Mouse (Mus musculus) gastrocnemius, postnatal 10 days (tissue): ENCODE data around the gene Aox2. TPM values are rescaled to one million over a fixed set of nuclear protein-coding genes. Genes with fewer than 3 reads are reported as not detected.

Experiments
- DNase-seq: peaks from one replicate; pipeline ENCODE4 v3.0.0; 2021; ENCODE audit warnings: mixed read lengths
- long read RNA-seq, 2 experiments: library from polyadenylated mRNA; stranded (forward); transcript quantifications; one replicate each; pipeline ENCODE4 v2.0.0; 2021
- total RNA-seq, 2 experiments: library from RNA; stranded (reverse); gene quantifications; 2 replicates each; pipeline ENCODE4 v1.2.3; 2021

Gene Aox2
- under 1 TPM; 0.20 to 0.26 TPM for total RNA-seq
- long read RNA-seq, experiment 1: 0 reads
- long read RNA-seq, experiment 2: 0 reads

GRCm38 (mm10) chr1:58278026-58278425, at the start of gene Aox2:
Gene Aox2, plus strand, starts transcription at chr1:58278326.
- no peak for DNase-seq

DNA sequence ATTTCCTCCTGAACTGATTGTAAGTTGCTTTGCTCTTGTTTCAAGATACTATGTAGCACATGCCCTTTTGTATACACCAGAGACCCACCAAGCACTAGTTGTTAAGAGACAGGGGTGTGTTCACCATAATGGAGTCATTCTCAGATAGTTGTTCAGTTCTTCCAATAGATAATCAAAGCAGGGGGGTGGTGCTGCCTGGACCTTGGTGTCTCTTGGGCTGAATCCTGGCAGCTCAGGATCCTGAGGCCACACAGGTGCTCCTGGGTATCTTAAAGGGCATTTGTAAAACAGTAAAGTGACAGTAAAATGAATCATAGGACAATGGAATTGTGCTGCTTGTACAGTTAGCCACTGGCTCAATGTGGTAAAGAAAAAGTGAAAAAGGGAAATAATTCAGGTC, 49.2 kb upstream of the Aox2 start:
- no peak for DNase-seq

- DNase-seq: no peak
These were observed 48.4 kb upstream of the Aox2 start for GRCm38 (mm10) chr1:58229774-58230173.

DNA sequence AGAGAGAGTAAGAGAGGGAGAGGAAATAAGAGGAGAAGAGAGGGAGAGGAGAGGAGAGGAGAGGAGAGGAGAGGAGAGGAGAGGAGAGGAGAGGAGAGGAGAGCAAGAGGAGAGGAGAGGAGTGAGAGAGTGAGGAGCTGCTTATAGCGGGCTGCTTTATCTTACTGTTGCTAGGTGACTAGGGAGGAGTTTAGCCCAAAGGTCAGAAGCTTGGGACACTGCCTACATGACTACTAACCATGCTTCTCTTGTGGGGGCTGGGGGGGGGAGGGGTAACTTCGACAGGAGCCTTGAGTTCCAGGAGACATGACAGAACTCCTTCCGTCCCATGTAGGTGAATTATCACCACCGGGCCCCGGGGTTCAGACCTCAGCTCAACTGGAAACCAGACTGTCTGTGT, 47.6 kb upstream of the Aox2 start:
- DNase-seq: no peak

- no peak for DNase-seq
These were observed 42.7 kb upstream of the Aox2 start for GRCm38 (mm10) chr1:58235405-58235804.

DNA sequence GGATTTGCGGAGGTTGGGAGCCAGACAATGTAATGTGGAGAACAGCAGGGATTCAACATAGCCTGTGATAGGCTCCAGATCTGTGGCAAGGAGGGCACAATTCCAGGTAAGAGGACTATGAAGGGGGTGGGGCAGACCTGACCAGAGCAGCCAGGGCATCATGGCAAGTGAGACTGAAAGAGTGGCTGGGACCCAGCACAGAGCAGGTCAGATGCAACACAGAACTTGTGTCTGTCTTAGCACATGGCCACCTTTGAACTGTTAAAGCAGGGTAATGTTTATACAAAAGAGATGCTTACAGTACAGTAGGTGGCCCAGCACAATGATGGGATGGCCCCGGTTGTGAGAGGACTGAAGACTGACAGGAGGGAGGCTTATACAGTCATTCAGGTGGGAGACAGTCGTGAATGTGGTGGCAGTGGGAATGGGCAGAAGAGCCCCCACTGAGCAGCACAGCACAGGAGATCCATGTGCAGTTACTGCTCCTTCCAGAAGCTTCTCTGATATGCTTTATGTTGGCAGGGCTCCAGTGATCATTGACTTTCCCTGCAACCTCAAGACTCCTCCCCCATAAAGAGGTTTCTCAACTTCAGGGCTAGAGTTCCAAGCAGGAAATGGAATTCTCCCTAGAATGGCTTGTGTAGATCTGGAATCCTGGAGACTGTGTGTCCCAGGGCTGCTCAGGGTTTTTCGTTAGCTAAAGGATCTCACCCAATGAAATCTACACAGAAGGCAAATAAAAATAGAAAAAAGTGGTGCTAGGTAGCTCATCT, 40.4 kb upstream of the Aox2 start:
- no peak for DNase-seq

- DNase-seq: no peak
These were observed 39.7 kb upstream of the Aox2 start for GRCm38 (mm10) chr1:58238440-58238839.

DNA sequence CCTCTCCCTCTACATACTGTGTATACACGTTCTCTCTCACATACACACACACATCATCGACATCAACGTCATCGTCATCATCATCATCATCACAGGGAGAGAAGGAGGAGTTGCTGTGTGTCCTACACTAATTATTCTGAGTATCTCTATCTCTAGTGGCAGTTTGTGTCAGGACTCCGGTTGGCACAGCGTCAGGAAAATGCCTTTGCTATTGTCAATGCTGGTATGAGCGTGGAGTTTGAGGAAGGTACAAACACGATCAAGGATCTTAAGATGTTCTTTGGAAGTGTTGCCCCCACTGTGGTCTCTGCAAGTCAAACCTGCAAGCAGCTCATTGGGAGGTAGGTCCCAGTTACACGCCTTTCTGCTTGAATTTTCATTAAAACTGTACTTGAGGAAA, 39.2 kb upstream of the Aox2 start:
- no peak for DNase-seq

- DNase-seq: peak; percentile 11
These were observed 37.8 kb upstream of the Aox2 start for GRCm38 (mm10) chr1:58240347-58240746.

DNA sequence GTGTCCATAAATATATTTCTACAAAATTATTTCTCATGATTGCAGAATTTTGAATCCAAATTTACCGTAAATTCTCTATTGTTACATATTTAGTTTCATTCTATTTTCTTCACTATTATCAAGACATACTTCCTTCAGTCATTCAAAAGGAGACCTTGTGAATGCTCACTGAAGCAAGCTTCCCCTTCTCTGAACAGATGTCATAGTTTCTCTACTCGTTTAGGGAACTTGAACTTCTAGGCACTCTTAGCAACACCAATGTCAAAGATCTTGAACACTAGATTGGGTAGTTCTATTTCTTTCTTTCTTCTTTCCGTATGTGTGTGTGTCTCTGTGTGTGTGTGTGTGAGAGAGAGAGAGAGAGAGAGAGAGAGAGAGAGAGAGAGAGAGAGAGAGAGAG, 33.6 kb upstream of the Aox2 start:
- no peak for DNase-seq

DNA sequence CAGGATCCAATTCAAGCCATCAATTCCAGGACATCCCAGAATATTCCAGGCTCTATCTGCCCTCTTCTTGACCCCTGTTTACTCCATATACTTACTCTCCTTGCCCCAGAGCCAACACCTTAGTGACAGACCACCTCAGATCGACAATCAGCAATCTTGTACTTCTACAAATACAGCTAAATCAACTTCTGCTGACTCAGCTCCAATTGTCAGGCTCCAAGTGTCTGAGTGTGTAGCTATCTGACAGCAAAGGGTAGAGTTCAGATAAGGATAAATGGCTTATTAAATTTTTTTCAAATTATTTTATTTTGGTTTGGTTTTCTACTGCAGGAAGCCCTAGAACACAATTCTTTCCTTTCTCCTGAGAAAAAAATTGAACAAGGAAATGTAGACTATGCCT, 29.6 kb upstream of the Aox2 start:
- no peak for DNase-seq

GRCm38 (mm10) chr1:58253466-58253865, 24.7 kb upstream of the Aox2 start:
- DNase-seq: no peak

DNA sequence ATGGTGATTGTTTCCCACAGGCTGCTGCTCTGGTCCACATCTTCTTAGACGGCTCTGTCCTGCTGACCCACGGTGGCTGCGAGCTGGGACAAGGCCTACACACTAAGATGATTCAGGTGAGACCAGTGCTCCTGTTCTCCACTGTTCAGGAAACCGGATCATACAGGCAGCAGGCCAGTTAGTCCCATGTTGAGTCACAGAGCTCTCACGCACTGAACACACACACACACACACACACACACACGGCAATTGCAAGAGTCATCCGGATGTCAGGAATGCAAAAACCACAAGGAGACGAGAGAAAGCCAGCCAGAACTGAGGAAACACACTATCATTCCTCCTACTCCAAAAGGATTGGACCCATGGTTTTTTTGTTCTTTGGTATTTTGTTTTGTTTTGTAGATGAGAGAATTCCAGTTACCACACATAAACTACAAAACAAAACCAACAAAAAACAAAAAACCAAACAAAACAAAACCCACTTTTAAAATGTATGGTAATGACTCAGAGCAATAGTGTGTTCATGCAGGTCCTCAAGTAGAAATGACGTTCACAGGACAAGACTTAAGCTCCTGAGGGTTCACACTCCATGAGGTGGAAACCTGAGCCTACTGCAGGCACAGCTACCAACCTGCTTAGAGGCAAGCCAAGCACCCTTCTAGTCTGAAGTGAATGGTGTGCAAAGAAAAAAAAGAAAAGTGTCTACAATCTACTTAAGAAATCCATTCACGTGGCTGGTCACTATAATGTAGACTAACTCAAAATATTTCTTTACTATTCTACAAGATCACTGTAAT, 20.7 kb upstream of the Aox2 start:
- DNase-seq: no peak

GRCm38 (mm10) chr1:58260311-58260710, 17.8 kb upstream of the Aox2 start:
- DNase-seq: no peak

GRCm38 (mm10) chr1:58268231-58268630, 9.9 kb upstream of the Aox2 start:
- no peak for DNase-seq

DNA sequence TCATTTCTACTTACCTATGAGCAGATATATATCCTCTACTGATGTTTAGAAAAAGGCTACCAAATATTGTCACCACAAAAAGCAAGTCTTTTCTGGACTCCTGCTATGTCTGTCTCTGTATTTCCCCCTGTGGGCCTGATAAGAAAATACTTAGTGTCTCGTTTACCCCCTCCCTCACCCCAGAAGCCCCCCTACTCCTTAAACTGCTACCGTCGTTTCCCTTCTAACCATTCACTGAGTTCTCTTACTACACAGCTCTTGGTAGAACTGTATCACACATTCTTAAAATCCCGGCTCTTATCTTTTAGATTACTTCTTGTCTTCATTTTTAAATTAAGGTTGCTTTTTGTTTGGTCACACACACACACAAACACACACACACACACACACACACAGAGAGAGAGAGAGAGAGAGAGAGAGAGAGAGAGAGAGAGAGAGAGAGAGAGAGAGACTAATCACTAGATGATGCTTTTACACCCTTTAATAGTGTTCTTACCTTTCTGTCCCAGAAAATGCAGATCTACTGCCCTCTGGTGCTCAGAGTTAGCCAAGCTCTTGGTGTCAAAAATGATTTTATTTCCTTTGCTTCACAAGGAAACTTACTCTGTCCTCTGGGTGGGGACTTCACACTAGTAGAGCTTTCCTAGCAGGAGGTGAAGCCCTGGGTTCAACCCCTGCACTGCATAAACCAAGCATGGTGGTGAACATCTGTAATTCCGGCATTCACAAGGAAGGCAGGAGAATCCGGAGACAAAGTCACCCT, 7.1 kb upstream of the Aox2 start:
- peak; percentile 41 for DNase-seq

- no peak for DNase-seq
These were observed 2.2 kb upstream of the Aox2 start for GRCm38 (mm10) chr1:58275879-58276278.

DNA sequence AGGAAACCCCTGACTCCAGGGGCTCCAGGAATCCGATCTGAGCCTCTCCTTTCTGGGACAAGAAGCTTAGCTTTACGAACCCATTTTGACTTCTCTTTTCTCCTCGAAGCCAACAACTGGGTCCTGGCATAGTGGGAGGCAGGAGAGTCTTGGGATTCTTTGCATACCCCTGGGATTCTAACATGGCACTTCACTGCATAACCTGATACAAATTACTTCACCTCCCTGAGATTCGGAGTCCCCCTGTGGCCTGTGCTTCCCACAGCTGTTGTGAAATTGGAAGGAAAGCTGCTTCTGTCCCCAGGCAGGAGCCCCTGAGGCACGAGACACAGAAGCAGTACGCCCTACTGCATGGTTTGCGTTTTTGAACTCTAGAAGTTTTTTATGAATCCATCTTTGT, 387 bp downstream of the Aox2 start:
- no peak for DNase-seq

DNA sequence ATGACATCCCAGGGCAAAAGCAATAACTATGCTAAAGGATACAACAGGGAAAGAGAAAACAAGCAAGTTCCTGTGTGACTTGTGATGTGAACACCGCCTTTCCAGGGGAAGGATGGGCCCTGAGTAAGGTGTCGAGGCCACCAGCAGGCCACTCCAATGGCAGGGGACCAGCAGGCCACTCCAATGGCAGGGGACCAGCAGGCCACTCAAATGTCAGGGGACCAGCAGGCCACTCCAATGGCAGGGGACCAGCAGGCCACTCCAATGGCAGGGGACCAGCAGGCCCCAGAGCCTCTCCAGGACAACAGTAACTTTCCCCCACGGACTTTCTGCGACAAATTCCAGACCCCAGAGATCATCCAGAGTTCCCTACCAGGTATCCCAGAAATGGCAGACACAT, 2.3 kb downstream of the Aox2 start:
- DNase-seq: peak; percentile 47

DNA sequence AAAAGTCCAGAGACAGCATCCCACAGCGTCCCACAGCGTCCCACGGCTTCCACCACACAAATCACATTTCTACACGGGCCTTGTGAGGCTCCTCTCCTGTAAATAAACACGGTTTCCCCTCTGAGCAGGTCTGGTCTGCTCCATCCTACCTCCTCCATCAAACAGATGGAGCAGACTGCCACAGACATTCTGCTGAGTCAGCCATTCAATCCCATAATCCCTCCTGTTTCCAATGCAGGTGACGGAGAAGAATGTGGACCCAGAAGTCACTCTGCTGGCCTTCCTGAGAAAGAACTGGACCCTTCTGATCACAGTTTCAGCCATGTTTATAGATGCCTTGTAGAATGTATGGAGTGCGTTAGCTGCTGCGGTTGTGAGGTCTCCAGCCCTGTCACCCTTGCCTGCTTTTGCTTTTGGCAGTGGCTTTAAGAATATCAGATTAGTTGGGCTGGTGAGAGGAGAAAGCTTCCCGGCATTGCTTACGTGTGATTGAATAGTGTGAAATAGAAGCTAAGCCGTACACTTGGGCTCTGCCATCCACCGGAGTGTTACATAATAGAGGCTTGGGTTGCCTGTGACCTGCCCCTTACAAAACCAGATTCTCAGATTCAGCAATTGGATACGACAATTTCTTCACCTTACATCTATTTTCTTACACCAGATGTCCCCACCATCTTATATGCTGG, 3.0 kb downstream of the Aox2 start:
- DNase-seq: no peak

DNA sequence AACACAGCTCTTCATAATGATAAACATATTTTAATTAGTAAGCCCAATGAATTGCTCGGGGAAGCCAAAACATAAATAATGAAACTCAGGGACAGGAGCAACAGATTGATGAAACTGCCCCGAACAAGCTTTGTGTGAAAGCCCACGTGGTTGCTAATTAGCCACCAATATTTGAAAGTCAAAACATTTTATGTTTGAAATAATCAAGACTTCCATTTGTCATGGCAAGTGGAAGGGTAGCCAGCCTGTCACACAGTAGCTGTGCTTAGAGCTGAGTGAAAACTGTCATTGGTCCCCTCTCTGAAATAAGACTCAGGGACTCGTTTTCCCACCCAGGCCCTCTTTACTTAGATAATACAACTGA, 3.5 kb downstream of the Aox2 start:
- no peak for DNase-seq

DNA sequence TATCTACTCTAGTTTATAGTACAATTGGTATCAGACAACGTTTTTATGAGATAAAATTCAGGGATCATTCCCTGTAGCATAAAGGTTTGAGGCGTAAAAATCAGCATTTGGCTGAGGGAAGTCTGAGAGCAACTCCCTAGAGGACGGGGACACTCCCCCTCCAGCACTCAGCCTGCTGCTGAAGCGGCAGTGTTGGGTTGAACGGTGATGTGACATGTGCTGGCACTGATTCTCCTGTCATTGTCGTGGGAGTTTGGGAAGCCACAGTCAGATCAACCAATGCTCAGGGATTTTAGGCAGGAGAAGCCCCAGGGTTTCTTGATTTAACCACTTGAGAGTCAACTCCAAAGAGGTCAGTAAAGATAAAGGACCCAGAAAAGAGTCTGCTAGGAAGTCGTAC, 6.4 kb downstream of the Aox2 start:
- DNase-seq: no peak
